Mouse (Mus musculus) inflammation-experienced regulatory T-cells (primary cell): ENCODE measurements around the gene Sco2. TPM values are rescaled to one million over a fixed set of nuclear protein-coding genes. Genes with fewer than 3 reads are reported as not detected.

Experiments
- polyA plus RNA-seq, 2 experiments: library from polyadenylated mRNA; unstranded; fragments of 100-300 nt; shearing (Covaris generic); gene quantifications; one replicate each; pipeline ENCODE4 v1.2.1; 2017

The Sco2 gene
- 10 to 100 TPM in 1 of 2 experiments, 1 to 10 TPM in 1; 7.7 to 19.2 TPM for polyA plus RNA-seq

DNA sequence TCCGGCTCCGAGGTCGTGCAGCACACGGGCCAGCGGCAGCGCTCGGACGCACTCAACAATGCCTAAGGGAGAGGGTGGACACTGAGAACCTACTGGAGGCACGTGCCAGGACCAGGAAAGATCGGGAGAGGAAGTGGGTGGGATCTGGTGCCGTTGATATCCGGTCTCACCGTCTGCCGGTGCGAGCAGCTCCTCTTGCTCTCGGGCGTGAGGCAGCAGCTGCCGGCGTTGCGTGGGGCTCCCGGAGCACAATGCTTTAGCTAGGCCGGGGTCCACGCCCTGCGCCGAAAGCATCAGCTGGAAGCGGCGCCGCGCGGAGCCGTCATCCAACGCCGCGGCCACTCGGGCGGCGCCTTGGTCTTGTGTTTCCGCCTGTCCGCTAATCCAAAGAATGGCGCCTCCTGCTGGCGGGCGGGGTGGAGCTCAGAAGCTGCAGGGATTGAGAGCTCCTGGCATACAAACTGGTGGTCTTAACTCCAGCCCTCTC is at the start of gene Sco2:
Gene Sco2 (minus strand): TSS at position 85 of the 487 bp plus-strand sequence.

DNA sequence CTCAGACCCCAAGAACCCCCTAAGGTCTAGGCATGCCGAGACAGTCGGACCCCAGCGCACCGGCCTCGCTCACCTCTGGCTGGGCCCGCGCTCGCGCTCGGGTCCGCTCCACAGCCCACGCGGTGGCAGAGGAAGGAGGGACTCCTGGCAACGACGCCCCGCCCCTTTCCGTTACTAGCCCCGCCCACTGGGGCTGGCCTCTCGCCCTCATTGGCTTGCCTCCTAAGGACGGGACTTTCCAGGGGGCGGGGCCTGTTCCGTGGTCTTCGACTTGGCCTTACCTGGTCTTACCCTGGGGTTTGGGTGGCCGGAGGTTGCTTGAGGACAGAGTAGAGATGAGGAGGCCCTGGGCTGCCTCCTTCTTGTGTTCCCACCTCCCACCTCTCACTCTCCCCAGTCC is 36.5 kb upstream of the Sco2 start, which contains the start of gene Syce3:
Gene Syce3 (minus strand): TSS at position 386 of the 400 bp plus-strand sequence.

DNA sequence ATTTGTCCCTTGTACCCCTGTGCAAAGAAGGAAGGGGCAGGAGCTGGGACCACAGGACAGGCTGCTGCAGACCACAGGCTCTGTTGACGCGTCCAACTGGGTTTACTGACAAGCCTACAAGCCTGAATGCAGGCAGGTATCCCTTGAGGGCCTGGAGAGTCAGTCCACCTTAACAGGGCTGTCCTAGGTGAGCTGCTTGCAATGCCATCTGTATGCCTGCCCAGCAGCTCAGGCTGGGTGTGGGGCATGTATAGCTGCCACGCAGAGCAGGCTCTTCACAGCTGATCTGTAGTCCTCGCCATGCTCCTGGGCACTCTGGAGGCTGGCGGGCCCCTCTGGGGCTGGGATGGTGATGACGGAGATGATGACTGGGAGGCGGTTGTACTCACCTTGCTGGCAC is 11.0 kb upstream of the Sco2 start, which contains the start of gene Klhdc7b:
Gene Klhdc7b (plus strand): TSS at position 301 of the 400 bp plus-strand sequence.

DNA sequence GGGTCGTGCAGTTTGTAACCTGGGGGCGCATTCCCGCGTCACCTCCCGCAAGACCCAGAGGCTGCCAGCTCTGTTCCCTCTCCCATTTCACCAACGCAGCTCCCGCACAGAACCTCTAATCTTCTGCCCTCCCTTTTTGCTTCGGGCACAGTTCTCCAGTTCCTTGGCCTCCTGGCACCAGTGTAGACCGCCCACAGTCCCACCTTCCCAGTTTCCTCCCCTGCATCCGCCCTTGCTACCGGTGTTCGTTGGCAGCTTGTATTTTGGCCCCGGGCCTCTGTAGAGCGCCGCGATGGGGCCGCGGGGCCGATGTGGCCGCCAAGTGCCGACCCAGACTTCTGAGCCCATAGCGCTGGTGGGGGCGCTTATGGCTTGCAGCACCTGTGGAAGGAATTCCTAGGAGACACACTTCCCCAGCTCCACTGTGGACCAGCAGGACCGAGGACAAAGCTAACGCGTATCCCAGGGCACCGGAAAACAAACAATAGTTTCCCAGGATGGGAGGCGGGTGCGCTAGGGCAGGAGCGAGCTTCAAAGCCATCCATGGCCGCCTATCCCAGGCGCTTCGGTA is 5.3 kb upstream of the Sco2 start, which contains the start of gene Odf3b:
Gene Odf3b (minus strand): TSS at position 452 of the 571 bp plus-strand sequence.

DNA sequence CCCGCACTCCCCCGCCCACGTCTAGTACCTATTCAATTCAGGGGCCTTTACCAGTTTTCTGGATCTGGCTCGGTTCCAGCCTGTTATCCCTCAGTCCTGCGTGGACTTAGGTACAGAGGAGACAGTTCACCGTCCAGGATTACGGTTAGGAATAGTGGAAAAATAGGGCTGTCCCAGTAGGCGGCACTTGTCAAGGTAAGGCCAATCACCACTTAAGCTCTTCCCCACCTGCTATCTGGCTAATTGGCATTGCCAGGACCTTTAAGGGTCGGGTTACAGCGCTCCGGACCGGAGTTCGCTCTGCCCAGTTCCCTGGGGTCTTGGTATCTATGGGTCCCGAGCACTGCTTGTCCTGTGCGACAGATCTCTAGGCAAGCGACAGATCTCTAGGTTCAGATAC is 3.3 kb upstream of the Sco2 start, which contains the start of gene Tymp:
Gene Tymp (minus strand): TSS at position 83 of the 400 bp plus-strand sequence.

DNA sequence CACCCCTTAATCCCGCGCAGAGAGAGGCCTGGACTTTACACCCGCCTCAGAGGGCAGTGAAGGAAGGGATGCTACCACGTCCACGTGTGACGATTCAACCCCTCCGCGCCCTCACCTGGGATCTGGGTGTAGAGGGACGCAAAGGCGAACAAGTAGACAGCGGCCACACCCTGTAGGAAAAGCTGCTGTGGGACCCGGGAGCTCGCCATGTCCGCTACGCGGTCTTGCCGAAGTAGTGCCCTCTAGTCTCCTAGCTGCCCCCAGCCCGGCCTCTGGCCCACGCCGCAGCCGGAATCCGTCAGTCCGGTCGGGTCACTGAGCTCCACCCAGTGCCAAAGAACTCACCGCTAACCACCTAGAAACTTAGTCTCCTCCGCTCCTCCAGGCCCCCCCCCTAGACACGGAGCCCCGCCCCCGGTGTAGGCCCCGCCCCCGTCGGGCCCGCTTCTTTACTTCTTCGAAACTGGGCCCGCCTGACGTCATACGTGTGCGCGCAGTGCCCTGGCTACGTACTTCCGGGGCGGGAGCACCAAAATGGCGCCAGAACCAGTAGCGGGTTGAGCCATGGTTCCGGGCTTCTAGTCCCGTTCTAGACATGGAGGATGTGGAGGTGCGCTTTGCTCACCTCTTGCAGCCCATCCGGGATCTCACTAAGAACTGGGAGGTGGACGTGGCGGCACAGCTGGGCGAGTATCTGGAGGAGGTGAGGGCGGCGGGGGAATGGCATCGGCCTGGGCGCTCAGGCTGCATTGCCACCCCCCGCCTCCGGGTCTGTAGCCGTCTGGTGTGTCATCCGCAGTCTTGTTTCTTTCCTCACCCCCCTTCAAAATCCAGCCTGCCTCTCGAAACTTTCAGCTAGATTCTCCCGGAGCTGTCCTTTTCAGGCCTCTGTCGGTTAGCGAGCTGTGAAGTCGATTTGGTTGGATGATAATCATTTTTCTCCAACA is 18.1 kb downstream of the Sco2 start, which contains the start of the genes Lmf2 and Ncaph2:
Gene Lmf2 (minus strand): TSS at position 419 of the 947 bp plus-strand sequence.
Gene Ncaph2 (plus strand): TSS at position 479 of the 947 bp plus-strand sequence.

DNA sequence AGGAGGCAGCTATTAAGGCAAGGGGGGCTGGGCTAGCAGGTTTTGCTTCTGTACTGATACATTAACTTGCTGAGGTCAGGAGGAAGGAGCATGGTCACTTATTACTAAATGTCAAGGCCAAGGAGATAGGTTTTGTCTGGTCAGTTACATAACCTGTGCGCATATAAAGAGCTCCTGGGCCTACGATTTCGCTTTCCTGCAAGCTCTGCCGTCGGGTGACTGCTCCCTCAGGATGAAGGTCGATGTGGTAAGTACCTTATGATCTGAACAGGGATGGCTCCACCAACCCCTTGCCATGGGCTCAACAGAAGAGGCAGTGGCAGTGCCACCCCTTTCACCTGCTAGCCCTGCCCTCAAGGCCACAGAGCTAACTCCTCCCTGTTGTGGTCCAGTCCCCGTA is 39.4 kb downstream of the Sco2 start, which contains the start of gene Miox:
Gene Miox (plus strand): TSS at position 128 of the 400 bp plus-strand sequence.

DNA sequence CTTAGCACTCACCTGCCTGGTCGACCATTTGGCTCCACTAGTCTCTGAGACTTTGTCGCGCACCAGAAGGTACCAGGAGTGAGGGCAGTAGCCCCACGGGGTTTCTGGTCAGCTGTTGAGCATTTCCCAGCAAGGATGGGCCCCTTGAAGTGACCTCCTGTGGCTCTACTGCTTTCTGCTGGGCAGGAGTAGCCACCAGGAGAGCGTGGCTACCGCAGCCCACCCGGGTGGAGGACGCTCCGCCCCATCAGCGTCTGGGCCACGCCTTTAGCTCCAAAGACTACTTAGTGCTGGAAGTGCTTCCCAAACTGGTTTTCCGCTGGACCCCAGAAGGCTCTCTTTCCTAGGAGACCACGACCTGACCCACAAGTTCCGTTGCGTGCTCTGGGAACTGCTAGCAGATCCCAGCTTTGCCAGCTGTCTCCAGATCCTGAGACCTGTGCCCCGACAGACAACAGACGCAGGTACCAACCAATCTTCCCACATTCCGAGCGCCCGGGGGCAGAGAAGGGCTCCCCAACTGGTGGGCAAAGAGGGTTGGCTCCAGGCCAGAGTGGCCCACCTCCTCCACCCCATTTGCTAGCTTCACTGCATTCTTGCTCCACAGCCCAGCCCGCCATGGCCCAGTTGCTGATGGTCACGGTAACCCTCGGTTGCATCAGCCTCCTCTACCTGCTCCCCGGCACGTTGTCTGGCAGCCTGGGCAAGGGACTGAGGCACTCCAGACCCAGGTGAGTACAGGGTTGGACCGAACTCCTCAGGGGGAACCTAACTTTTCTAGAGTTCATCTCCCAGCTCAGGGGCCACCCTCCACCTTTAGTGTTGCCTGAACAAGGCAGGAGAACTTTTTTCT is 50.8 kb downstream of the Sco2 start, which contains the start of gene Adm2:
Gene Adm2 (plus strand): TSS at position 51 of the 853 bp plus-strand sequence.

Other genes starting within 250 kb of the Sco2 start
- 10 to 100 TPM; 55.7 to 63.3 TPM for gene Hdac10, start 245.1 kb downstream of the Sco2 start, polyA plus RNA-seq
- 10 to 100 TPM in 1 of 2 experiments, 1 to 10 TPM in 1; 8.4 to 18.8 TPM for gene Mapk12, start 233.1 kb downstream of the Sco2 start, polyA plus RNA-seq
- 100 to 1,000 TPM in 1 of 2 experiments, 10 to 100 TPM in 1; 50.7 to 111 TPM for gene Mapk11, start 224.2 kb downstream of the Sco2 start, polyA plus RNA-seq
- 1 to 10 TPM; 2.3 to 6.2 TPM for gene Plxnb2, start 193.1 kb downstream of the Sco2 start, polyA plus RNA-seq
- 10 to 100 TPM; 36.9 to 42.4 TPM for gene Dennd6b, start 177.3 kb downstream of the Sco2 start, polyA plus RNA-seq
- gene Ppp6r2, start 162.3 kb downstream of the Sco2 start, polyA plus RNA-seq = 10 to 100 TPM; 19.8 to 22.8 TPM
- 100 to 1,000 TPM; 183 to 186 TPM for gene Sbf1, start 58.5 kb downstream of the Sco2 start, polyA plus RNA-seq
- gene Adm2, start 51.1 kb downstream of the Sco2 start, polyA plus RNA-seq = not detected
- gene Miox, start 39.4 kb downstream of the Sco2 start, polyA plus RNA-seq = not detected
- 10 to 100 TPM; 57.0 to 69.5 TPM for gene Lmf2, start 18.2 kb downstream of the Sco2 start, polyA plus RNA-seq
- 100 to 1,000 TPM; 139 to 146 TPM for gene Ncaph2, start 18.1 kb downstream of the Sco2 start, polyA plus RNA-seq
- 1 to 10 TPM; 1.5 to 1.8 TPM for gene Tymp, start 3.2 kb upstream of the Sco2 start, polyA plus RNA-seq
- 1 to 10 TPM in 1 of 2 experiments, under 1 TPM in 1; 0.71 to 1.4 TPM for gene Odf3b, start 5.4 kb upstream of the Sco2 start, polyA plus RNA-seq
- gene Klhdc7b, start 11.1 kb upstream of the Sco2 start, polyA plus RNA-seq = under 1 TPM; 0.13 to 0.83 TPM
- gene Syce3, start 36.7 kb upstream of the Sco2 start, polyA plus RNA-seq = under 1 TPM in 1 of 2 experiments, not detected in 1; 0.62 TPM
- gene Cpt1b, start 52.0 kb upstream of the Sco2 start, polyA plus RNA-seq = 1 to 10 TPM in 1 of 2 experiments, under 1 TPM in 1; 0.64 to 1.6 TPM
- gene C730034F03Rik, start 55.7 kb upstream of the Sco2 start, polyA plus RNA-seq = 1 to 10 TPM; 3.3 to 6.9 TPM
- gene Gm44502, start 55.9 kb upstream of the Sco2 start, polyA plus RNA-seq = not detected
- 100 to 1,000 TPM; 103 to 119 TPM for gene Chkb, start 56.1 kb upstream of the Sco2 start, polyA plus RNA-seq
- under 1 TPM; 0.27 to 0.86 TPM for gene Mapk8ip2, start 80.1 kb upstream of the Sco2 start, polyA plus RNA-seq
- gene Arsa, start 103.6 kb upstream of the Sco2 start, polyA plus RNA-seq = 10 to 100 TPM; 19.2 to 22.1 TPM
- gene Shank3, start 125.8 kb upstream of the Sco2 start, polyA plus RNA-seq = under 1 TPM; 0.06 to 0.13 TPM
- not detected for gene Acr, start 194.5 kb upstream of the Sco2 start, polyA plus RNA-seq
- 1 to 10 TPM; 1.1 to 2.5 TPM for gene Rabl2, start 218.1 kb upstream of the Sco2 start, polyA plus RNA-seq